Mouse (Mus musculus): ENCODE results near the gene Amz1. TPM values are rescaled to one million over a fixed set of nuclear protein-coding genes. Genes with fewer than 3 reads are reported as not detected.

Amz1 gene
- polyA plus RNA-seq, 1 experiment from 2014 or later = 1.2 TPM

- 23% methylated on average over 3 of the region's 3 CpGs for WGBS
- no peak overlapping the region for H3K27ac ChIP-seq (ENCODE audit: low read depth)
- H3K4me3 ChIP-seq (ENCODE audit: low read depth, low read length) = no peak overlapping the region
- ATAC-seq (replicated peaks; ENCODE audit: low FRiP score, low TSS enrichment, low read depth) (no peak), DNase-seq (ENCODE audit: low spot score) (no peak)
- H3K4me1 ChIP-seq (replicated peaks; ENCODE audit: control insufficient read depth, insufficient read depth, low read length) = peaks cover 64% of the 10 kb centered on the region
- no peaks in the 10 kb centered on the region for H3K36me3 ChIP-seq (ENCODE audit: control insufficient read depth, insufficient read depth, low read length)
- H3K9ac ChIP-seq (ENCODE audit: low read length) = no peak overlapping the region
- H3K27me3 ChIP-seq (replicated peaks; ENCODE audit: control insufficient read depth, insufficient read depth, low read length) = no peaks in the 10 kb centered on the region
- no peaks in the 10 kb centered on the region for H3K9me3 ChIP-seq (ENCODE audit: control insufficient read depth, low read length)
- H3K4me2 ChIP-seq (ENCODE audit: low read length) = no peak overlapping the region
Observed at GRCm38 (mm10) chr5:140794753-140795152, 70.8 kb downstream of the Amz1 start.

- Histone ChIP-seq H3K9me3 (ENCODE audit: control insufficient read depth, low read length) (no peaks in the 10 kb centered on the region), H3K27me3 (replicated peaks; ENCODE audit: control insufficient read depth, insufficient read depth, low read length) (no peaks in the 10 kb centered on the region), H3K27ac (ENCODE audit: low read depth) (no peak overlapping the region), H3K4me3 (ENCODE audit: low read depth, low read length) (no peak overlapping the region), H3K4me1 (replicated peaks; ENCODE audit: control insufficient read depth, insufficient read depth, low read length) (peaks cover 60% of the 10 kb centered on the region), H3K4me2 (ENCODE audit: low read length) (no peak overlapping the region), H3K9ac (ENCODE audit: low read length) (no peak overlapping the region), H3K36me3 (ENCODE audit: control insufficient read depth, insufficient read depth, low read length) (no peaks in the 10 kb centered on the region)
- 50% methylated on average over 2 of the region's 2 CpGs for WGBS
- ATAC-seq (replicated peaks; ENCODE audit: low FRiP score, low TSS enrichment, low read depth) = no peak
- DNase-seq (ENCODE audit: low spot score) = no peak
Observed at GRCm38 (mm10) chr5:140795176-140795575, 71.2 kb downstream of the Amz1 start.

DNA sequence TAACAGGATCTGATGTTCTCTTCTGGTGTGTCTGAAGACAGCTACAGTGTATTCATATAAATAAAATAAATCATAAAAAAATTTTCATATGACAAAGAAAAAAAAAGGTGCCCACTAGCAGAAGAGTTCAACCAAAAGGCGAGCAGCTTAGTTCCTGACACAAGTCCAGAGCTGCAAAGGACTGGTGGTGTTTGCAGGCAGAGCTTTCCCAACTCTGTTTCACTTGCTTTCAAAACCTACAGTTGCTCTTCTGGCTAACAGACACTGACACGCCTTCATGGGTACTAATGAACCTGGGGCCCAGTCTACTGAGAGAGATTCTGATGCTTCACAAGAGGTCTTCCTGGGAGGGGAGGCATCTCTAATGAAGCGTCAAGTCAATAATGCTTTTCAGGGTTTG, 72.1 kb downstream of the Amz1 start:
- no peak for DNase-seq (ENCODE audit: low spot score)
- no peaks in the 10 kb centered on the region for H3K36me3 ChIP-seq (ENCODE audit: control insufficient read depth, insufficient read depth, low read length)
- H3K4me1 ChIP-seq (replicated peaks; ENCODE audit: control insufficient read depth, insufficient read depth, low read length) = peaks cover 53% of the 10 kb centered on the region
- WGBS = 85% methylated on average over 3 of the region's 3 CpGs
- no peak overlapping the region for H3K27ac ChIP-seq (ENCODE audit: low read depth)
- ATAC-seq (replicated peaks; ENCODE audit: low FRiP score, low TSS enrichment, low read depth) = no peak
- no peak overlapping the region for H3K4me2 ChIP-seq (ENCODE audit: low read length)
- H3K9ac ChIP-seq (ENCODE audit: low read length) = no peak overlapping the region
- no peaks in the 10 kb centered on the region for H3K27me3 ChIP-seq (replicated peaks; ENCODE audit: control insufficient read depth, insufficient read depth, low read length)
- H3K9me3 ChIP-seq (ENCODE audit: control insufficient read depth, low read length) = no peaks in the 10 kb centered on the region
- no peak overlapping the region for H3K4me3 ChIP-seq (ENCODE audit: low read depth, low read length)

DNA sequence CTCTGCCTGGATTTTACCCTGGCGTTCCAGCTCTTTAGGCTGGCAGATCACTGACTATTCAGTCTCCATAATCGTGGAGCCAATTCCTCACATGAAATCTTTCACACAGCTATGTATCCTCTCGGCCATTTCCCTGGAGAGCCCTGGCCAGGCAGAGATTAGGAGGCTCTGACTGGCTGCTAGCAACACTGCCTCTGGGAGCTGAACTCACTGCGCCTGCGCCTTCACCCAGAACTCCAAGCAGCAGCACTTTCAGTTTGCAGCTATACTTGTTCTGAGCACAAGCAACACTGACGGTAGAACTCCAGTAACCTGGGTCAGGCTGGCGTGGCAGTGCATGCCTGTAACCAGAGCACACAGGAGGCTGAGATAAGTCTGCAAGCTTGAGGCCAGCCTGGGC, 74.2 kb downstream of the Amz1 start:
- Histone ChIP-seq H3K4me2 (ENCODE audit: low read length) (no peak overlapping the region), H3K4me3 (ENCODE audit: low read depth, low read length) (no peak overlapping the region), H3K9ac (ENCODE audit: low read length) (no peak overlapping the region), H3K9me3 (ENCODE audit: control insufficient read depth, low read length) (no peaks in the 10 kb centered on the region), H3K36me3 (ENCODE audit: control insufficient read depth, insufficient read depth, low read length) (no peaks in the 10 kb centered on the region), H3K4me1 (replicated peaks; ENCODE audit: control insufficient read depth, insufficient read depth, low read length) (peaks cover 32% of the 10 kb centered on the region), H3K27ac (ENCODE audit: low read depth) (no peak overlapping the region), H3K27me3 (replicated peaks; ENCODE audit: control insufficient read depth, insufficient read depth, low read length) (no peaks in the 10 kb centered on the region)
- ATAC-seq (replicated peaks; ENCODE audit: low FRiP score, low TSS enrichment, low read depth) (no peak), DNase-seq (ENCODE audit: low spot score) (no peak)
- WGBS = 74% methylated on average over 7 of the region's 7 CpGs

- no peaks in the 10 kb centered on the region for H3K27me3 ChIP-seq (replicated peaks; ENCODE audit: control insufficient read depth, insufficient read depth, low read length)
- H3K4me1 ChIP-seq (replicated peaks; ENCODE audit: control insufficient read depth, insufficient read depth, low read length) = peaks cover 26% of the 10 kb centered on the region
- no peak overlapping the region for H3K27ac ChIP-seq (ENCODE audit: low read depth)
- no peak overlapping the region for H3K4me2 ChIP-seq (ENCODE audit: low read length)
- no peaks in the 10 kb centered on the region for H3K36me3 ChIP-seq (ENCODE audit: control insufficient read depth, insufficient read depth, low read length)
- 76% methylated on average over 5 of the region's 5 CpGs for WGBS
- no peak overlapping the region for H3K9ac ChIP-seq (ENCODE audit: low read length)
- DNase-seq (ENCODE audit: low spot score) = no peak
- no peak overlapping the region for H3K4me3 ChIP-seq (ENCODE audit: low read depth, low read length)
- H3K9me3 ChIP-seq (ENCODE audit: control insufficient read depth, low read length) = no peaks in the 10 kb centered on the region
- no peak for ATAC-seq (replicated peaks; ENCODE audit: low FRiP score, low TSS enrichment, low read depth)
Observed at GRCm38 (mm10) chr5:140798775-140799174, 74.8 kb downstream of the Amz1 start.

DNA sequence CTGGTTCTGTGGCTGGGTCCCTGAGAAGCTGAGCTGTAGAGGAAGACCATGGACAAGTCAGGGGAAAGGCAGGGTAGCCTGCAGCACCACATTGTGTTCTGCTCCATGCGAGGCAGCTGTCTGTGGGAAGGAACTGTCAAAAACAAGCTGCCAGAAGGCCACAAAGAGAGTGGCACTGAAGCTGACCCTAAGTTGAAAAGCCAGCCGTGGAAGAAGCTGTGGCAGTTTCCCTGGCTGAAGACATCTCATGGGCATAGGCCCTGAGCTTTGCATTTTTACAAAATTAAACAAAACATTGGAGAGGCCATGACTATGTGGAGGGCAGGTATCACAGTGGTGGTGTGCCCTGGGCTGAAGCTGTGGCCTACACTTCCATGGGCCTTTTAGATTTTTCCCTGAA, 75.3 kb downstream of the Amz1 start:
- Histone ChIP-seq H3K4me3 (ENCODE audit: low read depth, low read length) (no peak overlapping the region), H3K9ac (ENCODE audit: low read length) (no peak overlapping the region), H3K4me1 (replicated peaks; ENCODE audit: control insufficient read depth, insufficient read depth, low read length) (peaks cover 22% of the 10 kb centered on the region), H3K27me3 (replicated peaks; ENCODE audit: control insufficient read depth, insufficient read depth, low read length) (no peaks in the 10 kb centered on the region), H3K27ac (ENCODE audit: low read depth) (no peak overlapping the region), H3K4me2 (ENCODE audit: low read length) (no peak overlapping the region), H3K9me3 (ENCODE audit: control insufficient read depth, low read length) (no peaks in the 10 kb centered on the region), H3K36me3 (ENCODE audit: control insufficient read depth, insufficient read depth, low read length) (no peaks in the 10 kb centered on the region)
- ATAC-seq (replicated peaks; ENCODE audit: low FRiP score, low TSS enrichment, low read depth) = no peak
- 66% methylated on average over 2 of the region's 2 CpGs for WGBS
- no peak for DNase-seq (ENCODE audit: low spot score)

GRCm38 (mm10) chr5:140800288-140800923, 76.5 kb downstream of the Amz1 start:
- ATAC-seq (replicated peaks; ENCODE audit: low FRiP score, low TSS enrichment, low read depth) (no peak), DNase-seq (ENCODE audit: low spot score) (no peak)
- H3K9me3 ChIP-seq (ENCODE audit: control insufficient read depth, low read length) = no peaks in the 10 kb centered on the region
- H3K36me3 ChIP-seq (ENCODE audit: control insufficient read depth, insufficient read depth, low read length) = no peaks in the 10 kb centered on the region
- no peak overlapping the region for H3K27ac ChIP-seq (ENCODE audit: low read depth)
- no peak overlapping the region for H3K9ac ChIP-seq (ENCODE audit: low read length)
- H3K4me1 ChIP-seq (replicated peaks; ENCODE audit: control insufficient read depth, insufficient read depth, low read length) = peaks cover 10% of the 10 kb centered on the region
- WGBS = 82% methylated on average over 6 of the region's 6 CpGs
- no peak overlapping the region for H3K4me3 ChIP-seq (ENCODE audit: low read depth, low read length)
- H3K27me3 ChIP-seq (replicated peaks; ENCODE audit: control insufficient read depth, insufficient read depth, low read length) = no peaks in the 10 kb centered on the region
- no peak overlapping the region for H3K4me2 ChIP-seq (ENCODE audit: low read length)

- WGBS = 84% methylated on average over 5 of the region's 5 CpGs
- H3K27ac ChIP-seq (ENCODE audit: low read depth) = no peak overlapping the region
Observed at GRCm38 (mm10) chr5:140801782-140802181, 77.9 kb downstream of the Amz1 start.

DNA sequence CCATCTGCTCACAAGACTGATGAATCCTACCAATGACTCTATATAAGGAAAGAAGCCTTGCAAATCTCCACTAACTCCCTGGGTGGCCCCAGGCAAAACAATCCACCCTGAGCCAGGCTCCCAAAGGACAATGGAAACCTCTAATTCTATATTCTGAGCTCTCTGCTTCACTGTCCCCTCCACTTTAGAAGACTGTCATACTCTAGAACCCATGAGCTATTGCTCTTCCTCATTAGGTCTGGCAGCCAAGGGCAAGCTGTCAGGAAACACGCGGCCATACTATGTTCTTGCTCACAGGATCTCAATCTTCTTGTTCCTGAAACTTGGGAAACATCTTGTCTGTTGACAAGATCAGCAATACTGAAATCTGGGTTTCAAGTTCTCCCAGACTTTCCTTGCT, 82.3 kb downstream of the Amz1 start:
- H3K27ac ChIP-seq (ENCODE audit: low read depth) = peak overlapping the region; percentile 48
- H3K4me2 ChIP-seq (ENCODE audit: low read length) = no peak overlapping the region
- no peaks in the 10 kb centered on the region for H3K9me3 ChIP-seq (ENCODE audit: control insufficient read depth, low read length)
- no peak for DNase-seq (ENCODE audit: low spot score)
- WGBS = 75% methylated on average over 2 of the region's 2 CpGs
- peaks cover 18% of the 10 kb centered on the region for H3K4me1 ChIP-seq (replicated peaks; ENCODE audit: control insufficient read depth, insufficient read depth, low read length)
- no peaks in the 10 kb centered on the region for H3K27me3 ChIP-seq (replicated peaks; ENCODE audit: control insufficient read depth, insufficient read depth, low read length)
- H3K36me3 ChIP-seq (ENCODE audit: control insufficient read depth, insufficient read depth, low read length) = peaks cover 3% of the 10 kb centered on the region; the same call in 1 of the 2 replicates
- no peak overlapping the region for H3K4me3 ChIP-seq (ENCODE audit: low read depth, low read length)
- ATAC-seq (replicated peaks; ENCODE audit: low FRiP score, low TSS enrichment, low read depth) = no peak
- H3K9ac ChIP-seq (ENCODE audit: low read length) = no peak overlapping the region

More at GRCm38 (mm10) chr5:140801782-140802181, 77.9 kb downstream of the Amz1 start:
- DNase-seq (ENCODE audit: low spot score) (no peak), ATAC-seq (replicated peaks; ENCODE audit: low FRiP score, low TSS enrichment, low read depth) (no peak)
- Histone ChIP-seq H3K9me3 (ENCODE audit: control insufficient read depth, low read length) (no peaks in the 10 kb centered on the region), H3K36me3 (ENCODE audit: control insufficient read depth, insufficient read depth, low read length) (no peaks in the 10 kb centered on the region), H3K4me3 (ENCODE audit: low read depth, low read length) (no peak overlapping the region), H3K4me1 (replicated peaks; ENCODE audit: control insufficient read depth, insufficient read depth, low read length) (peaks cover 16% of the 10 kb centered on the region), H3K4me2 (ENCODE audit: low read length) (no peak overlapping the region), H3K27me3 (replicated peaks; ENCODE audit: control insufficient read depth, insufficient read depth, low read length) (no peaks in the 10 kb centered on the region), H3K9ac (ENCODE audit: low read length) (no peak overlapping the region)
